Mouse (Mus musculus) C2C12 (cell line): ENCODE measurements at regions not wholly inside any gene's neighbourhood (a gene's known extent, or its start where the extent isn't known, plus 50 kb on each side); places are given as distances from the start of the nearest gene placed in this dataset.

Experiments
- H3K27me3 ChIP-seq: one replicate; pipeline ENCODE4 v1.6.1; 2011; ENCODE audit not compliant: control insufficient read depth, insufficient read depth, insufficient read length
- H3K36me3 ChIP-seq: one replicate; pipeline ENCODE4 v1.6.1; 2011; ENCODE audit not compliant: control insufficient read depth, insufficient read depth
- H3K4me3 ChIP-seq: one replicate; pipeline ENCODE4 v1.5.1; 2011; ENCODE audit warnings: mild to moderate bottlenecking, control low read depth; ENCODE audit not compliant: poor library complexity, insufficient read depth, severe bottlenecking
- H3K79me2 ChIP-seq: one replicate; pipeline ENCODE4 v1.6.1; 2011; ENCODE audit not compliant: control insufficient read depth, insufficient read depth
- H3K79me3 ChIP-seq: one replicate; pipeline ENCODE4 v1.6.1; 2011; ENCODE audit warnings: low read depth, control low read depth
- H3ac ChIP-seq: one replicate; pipeline ENCODE3; 2011; ENCODE audit warnings: low read depth; ENCODE audit not compliant: control insufficient read depth, insufficient read length
- CEBPB ChIP-seq: IDR thresholded peaks from one replicate; pipeline ENCODE4 v1.6.1; 2011; ENCODE audit warnings: low read depth, mild to moderate bottlenecking, control low read depth, moderate library complexity
- CTCF ChIP-seq: IDR thresholded peaks from one replicate; pipeline ENCODE4 v1.5.1; 2011; ENCODE audit not compliant: control insufficient read depth, insufficient read depth, insufficient read length
- FOSL1 ChIP-seq: IDR thresholded peaks from one replicate; pipeline ENCODE4 v1.8.0; 2011; ENCODE audit warnings: mild to moderate bottlenecking, low read length; ENCODE audit not compliant: poor library complexity, insufficient read depth, severe bottlenecking
- MAX ChIP-seq: IDR thresholded peaks from one replicate; pipeline ENCODE4 v1.6.1; 2011; ENCODE audit warnings: mild to moderate bottlenecking, control low read depth
- MYOD1 ChIP-seq: IDR thresholded peaks from one replicate; pipeline ENCODE4 v1.6.1; 2011; ENCODE audit warnings: low read depth; ENCODE audit not compliant: control insufficient read depth, insufficient read length
- MYOG ChIP-seq: IDR thresholded peaks from one replicate; pipeline ENCODE4 v1.6.1; 2011; ENCODE audit not compliant: control insufficient read depth, insufficient read length; ENCODE audit errors: extremely low read depth
- USF1 ChIP-seq: IDR thresholded peaks from one replicate; pipeline ENCODE4 v1.6.1; 2011; ENCODE audit warnings: low read depth, mild to moderate bottlenecking, control low read depth, moderate library complexity

DNA sequence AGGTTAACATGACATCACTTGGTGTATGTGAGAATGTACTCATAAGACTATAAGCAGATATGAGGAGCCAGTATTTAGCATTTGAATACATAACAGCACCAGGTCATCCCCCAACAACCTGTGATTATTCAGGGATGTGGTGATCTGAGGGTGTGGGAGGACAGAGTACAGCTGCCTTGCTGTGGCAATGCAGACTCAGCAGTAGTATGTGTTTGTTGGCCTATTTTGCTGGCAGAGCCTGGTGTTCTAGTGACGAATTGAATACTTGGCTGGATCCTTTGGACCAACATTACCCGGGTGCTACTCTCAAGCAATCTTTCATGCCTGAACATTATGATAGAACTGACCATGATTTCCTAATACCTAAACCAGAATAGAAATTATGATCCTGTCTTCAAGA is 409.1 kb upstream of the Actbl2 start:
- Histone ChIP-seq H3K79me2 (no peaks in the 10 kb centered on the region), H3K36me3 (no peaks in the 10 kb centered on the region), H3K79me3 (no peaks in the 10 kb centered on the region), H3K27me3 (no peaks in the 10 kb centered on the region), H3ac (no peak overlapping the region), H3K4me3 (no peak overlapping the region)
- TF ChIP-seq CTCF (no peak), MYOD1 (no peak), MYOG (no peak), MAX (no peak), FOSL1 (no peak), USF1 (no peak), CEBPB (no peak)

- Histone ChIP-seq H3K79me2 (no peaks in the 10 kb centered on the region), H3K79me3 (no peaks in the 10 kb centered on the region), H3K36me3 (no peaks in the 10 kb centered on the region), H3K4me3 (no peak overlapping the region), H3K27me3 (no peaks in the 10 kb centered on the region), H3ac (no peak overlapping the region)
- TF ChIP-seq MYOG (no peak), FOSL1 (no peak), MAX (no peak), CTCF (no peak), MYOD1 (no peak), USF1 (no peak), CEBPB (no peak)
These were observed 401.7 kb upstream of the Actbl2 start for GRCm38 (mm10) chr13:110852996-110853727.

- no peaks in the 10 kb centered on the region for H3K27me3 ChIP-seq
- TF ChIP-seq USF1 (no peak), MYOD1 (peak; percentile 3)
- no peak overlapping the region for H3ac ChIP-seq
- no peak overlapping the region for H3K4me3 ChIP-seq
- no peaks in the 10 kb centered on the region for H3K79me2 ChIP-seq
- H3K36me3 ChIP-seq, result no peaks in the 10 kb centered on the region
- no peaks in the 10 kb centered on the region for H3K79me3 ChIP-seq
These were observed 400.6 kb upstream of the Actbl2 start for GRCm38 (mm10) chr13:110854213-110854612.

GRCm38 (mm10) chr13:110865902-110866512 is 388.8 kb upstream of the Actbl2 start:
- H3K79me3 ChIP-seq, result no peaks in the 10 kb centered on the region
- H3K27me3 ChIP-seq, result no peaks in the 10 kb centered on the region
- no peak overlapping the region for H3K4me3 ChIP-seq
- no peak overlapping the region for H3ac ChIP-seq
- TF ChIP-seq USF1 (no peak), FOSL1 (no peak), MYOD1 (no peak), CTCF (no peak), CEBPB (no peak), MAX (no peak), MYOG (no peak)
- H3K79me2 ChIP-seq, result no peaks in the 10 kb centered on the region
- no peaks in the 10 kb centered on the region for H3K36me3 ChIP-seq

DNA sequence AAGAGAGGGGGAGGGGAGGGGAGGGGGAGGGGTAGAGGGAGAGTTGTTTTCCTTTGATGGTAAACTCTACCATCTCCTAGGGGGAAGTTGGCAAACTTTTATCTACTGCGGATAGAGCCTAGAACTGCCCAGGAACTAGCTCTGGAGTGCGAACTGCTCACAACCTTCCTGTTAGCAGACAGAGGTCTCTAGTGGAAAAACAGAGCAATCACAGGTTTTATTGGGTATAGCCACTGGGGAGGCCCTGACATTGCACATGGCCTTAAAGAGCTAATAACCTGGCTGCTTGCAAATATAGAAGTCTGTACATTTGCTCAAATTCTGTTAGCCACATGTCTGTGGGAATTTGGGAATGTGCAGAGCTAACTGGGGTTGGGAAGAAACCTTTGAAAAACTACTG is 388.1 kb upstream of the Actbl2 start:
- Histone ChIP-seq H3ac (no peak overlapping the region), H3K4me3 (no peak overlapping the region), H3K79me3 (no peaks in the 10 kb centered on the region), H3K79me2 (no peaks in the 10 kb centered on the region), H3K36me3 (no peaks in the 10 kb centered on the region), H3K27me3 (no peaks in the 10 kb centered on the region)
- TF ChIP-seq MYOD1, result no peak

GRCm38 (mm10) chr13:110871125-110871775 is 383.6 kb upstream of the Actbl2 start:
- Histone ChIP-seq H3K79me3 (no peaks in the 10 kb centered on the region), H3K4me3 (no peak overlapping the region), H3K79me2 (no peaks in the 10 kb centered on the region), H3ac (no peak overlapping the region), H3K36me3 (no peaks in the 10 kb centered on the region), H3K27me3 (no peaks in the 10 kb centered on the region)
- TF ChIP-seq MAX (no peak), FOSL1 (no peak), MYOD1 (no peak), MYOG (no peak), CEBPB (no peak), CTCF (no peak), USF1 (no peak)
